Mouse (Mus musculus): ENCODE measurements around the gene Prune1.

- no peak for TF ChIP-seq GATA1 (IDR thresholded peaks at IDR 0.05; ENCODE audit: low read length)
- no peak for TF ChIP-seq TAL1 (IDR thresholded peaks at IDR 0.05; ENCODE audit: low read length)
Measured at GRCm38 (mm10) chr3:95243086-95243485, 38.8 kb downstream of the Prune1 start.
